Mouse (Mus musculus): Measurements from ENCODE around the gene 6430548M08Rik. TPM values are rescaled to one million over a fixed set of nuclear protein-coding genes. Genes with fewer than 3 reads are reported as not detected.

Gene 6430548M08Rik
- polyA plus RNA-seq, 1 experiment = 4.9 TPM

DNA sequence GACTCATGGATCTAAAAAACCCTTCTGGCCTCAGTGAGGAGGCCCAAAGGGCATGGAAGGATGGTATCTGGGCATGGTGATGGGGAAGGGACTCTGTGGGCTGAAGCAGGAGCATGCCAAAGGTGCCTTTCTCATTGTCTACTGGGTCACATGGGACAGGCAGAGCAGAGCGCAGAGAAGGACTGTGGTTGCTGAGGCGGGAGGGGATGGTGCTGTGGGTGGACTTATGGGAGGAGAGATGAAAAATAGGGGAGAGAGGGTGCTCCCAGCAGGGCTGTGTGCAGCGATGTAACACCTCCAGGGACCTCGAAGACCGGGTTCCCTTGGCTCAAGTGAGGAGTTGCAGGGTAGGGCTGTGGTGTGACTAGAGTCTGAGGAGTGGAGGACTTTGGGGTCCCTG, 78.2 kb downstream of the 6430548M08Rik start:
- Histone ChIP-seq H3K27me3 (ENCODE audit: control insufficient read depth, insufficient read depth, low read length) (no peaks in the 10 kb centered on the region), H3K4me3 (ENCODE audit: control insufficient read depth, insufficient read depth, low read length) (no peak overlapping the region), H3K36me3 (ENCODE audit: control insufficient read depth, insufficient read depth, low read length) (no peaks in the 10 kb centered on the region), H3K27ac (ENCODE audit: control insufficient read depth, insufficient read depth, low read length) (no peak overlapping the region), H3K4me1 (replicated peaks; ENCODE audit: control insufficient read depth, insufficient read depth, low read length) (no peaks in the 10 kb centered on the region)
- 99% methylated on average over 5 of the region's 5 CpGs for WGBS
- TF ChIP-seq POLR2A (IDR thresholded peaks at IDR 0.05; ENCODE audit: control insufficient read depth, extremely low read depth, insufficient read depth, low read length, poor library complexity) = no peak
- DNase-seq = no peak

DNA sequence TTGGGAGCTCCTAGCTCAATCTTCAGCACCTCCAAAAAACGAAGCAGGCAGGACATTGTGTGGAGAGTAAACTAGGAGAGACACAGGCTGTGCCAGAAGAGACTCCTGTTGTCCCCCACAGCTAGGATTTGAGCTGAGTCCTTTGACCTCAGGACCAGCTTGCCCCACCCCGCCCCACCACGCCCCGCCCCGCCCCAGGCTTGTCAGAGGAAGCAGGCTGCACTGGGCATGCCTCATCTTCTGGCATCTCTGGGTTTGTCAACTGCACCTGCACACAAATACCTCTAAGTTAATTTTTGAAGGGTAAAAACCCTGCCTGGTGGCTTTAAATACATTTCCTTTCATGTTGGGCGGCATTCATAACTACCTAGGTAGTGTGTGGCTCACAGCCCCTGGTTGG, 87.4 kb downstream of the 6430548M08Rik start:
- H3K27me3 ChIP-seq (ENCODE audit: control insufficient read depth, insufficient read depth, low read length) = no peaks in the 10 kb centered on the region
- TF ChIP-seq CTCF (IDR thresholded peaks at IDR 0.05; ENCODE audit: borderline replicate concordance, control insufficient read depth, extremely low read depth, insufficient read depth, low read length, poor library complexity) = no peak
- no peak for TF ChIP-seq POLR2A (IDR thresholded peaks at IDR 0.05; ENCODE audit: control insufficient read depth, extremely low read depth, insufficient read depth, low read length, poor library complexity)
- peak; percentile 18 for DNase-seq
- H3K27ac ChIP-seq (ENCODE audit: control insufficient read depth, insufficient read depth, low read length) = no peak overlapping the region
- no peak overlapping the region for H3K4me3 ChIP-seq (ENCODE audit: control insufficient read depth, insufficient read depth, low read length)
- H3K4me1 ChIP-seq (replicated peaks; ENCODE audit: control insufficient read depth, insufficient read depth, low read length) = peaks cover 13% of the 10 kb centered on the region
- no peaks in the 10 kb centered on the region for H3K36me3 ChIP-seq (ENCODE audit: control insufficient read depth, insufficient read depth, low read length)
- 56% methylated on average over 6 of the region's 6 CpGs for WGBS

DNA sequence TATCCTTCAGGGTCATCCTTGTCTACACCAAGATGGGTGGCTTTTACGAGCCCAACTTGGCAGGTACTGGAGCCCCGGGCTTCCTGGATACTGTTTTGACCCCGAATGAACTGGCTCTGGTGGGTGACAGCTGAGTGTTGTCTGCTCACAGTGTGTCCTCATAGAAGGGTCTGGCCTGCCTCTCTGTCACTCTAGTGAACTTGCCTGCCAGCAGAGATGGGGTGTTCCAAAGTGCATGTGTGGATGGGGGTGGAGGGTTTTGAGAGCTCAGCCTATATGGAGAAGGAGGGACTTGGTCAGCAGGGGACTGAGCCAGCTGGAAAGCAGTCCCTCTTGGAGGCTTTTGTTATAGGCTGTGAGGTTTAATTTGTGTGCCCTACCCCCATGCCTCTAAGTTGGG, 88.6 kb downstream of the 6430548M08Rik start:
- Histone ChIP-seq H3K4me1 (replicated peaks; ENCODE audit: control insufficient read depth, insufficient read depth, low read length) (peaks cover 13% of the 10 kb centered on the region), H3K36me3 (ENCODE audit: control insufficient read depth, insufficient read depth, low read length) (no peaks in the 10 kb centered on the region), H3K27ac (ENCODE audit: control insufficient read depth, insufficient read depth, low read length) (no peak overlapping the region), H3K4me3 (ENCODE audit: control insufficient read depth, insufficient read depth, low read length) (no peak overlapping the region), H3K27me3 (ENCODE audit: control insufficient read depth, insufficient read depth, low read length) (no peaks in the 10 kb centered on the region)
- DNase-seq = no peak
- TF ChIP-seq CTCF (IDR thresholded peaks at IDR 0.05; ENCODE audit: borderline replicate concordance, control insufficient read depth, extremely low read depth, insufficient read depth, low read length, poor library complexity) (no peak), POLR2A (IDR thresholded peaks at IDR 0.05; ENCODE audit: control insufficient read depth, extremely low read depth, insufficient read depth, low read length, poor library complexity) (no peak)
- 81% methylated on average over 3 of the region's 3 CpGs for WGBS

DNA sequence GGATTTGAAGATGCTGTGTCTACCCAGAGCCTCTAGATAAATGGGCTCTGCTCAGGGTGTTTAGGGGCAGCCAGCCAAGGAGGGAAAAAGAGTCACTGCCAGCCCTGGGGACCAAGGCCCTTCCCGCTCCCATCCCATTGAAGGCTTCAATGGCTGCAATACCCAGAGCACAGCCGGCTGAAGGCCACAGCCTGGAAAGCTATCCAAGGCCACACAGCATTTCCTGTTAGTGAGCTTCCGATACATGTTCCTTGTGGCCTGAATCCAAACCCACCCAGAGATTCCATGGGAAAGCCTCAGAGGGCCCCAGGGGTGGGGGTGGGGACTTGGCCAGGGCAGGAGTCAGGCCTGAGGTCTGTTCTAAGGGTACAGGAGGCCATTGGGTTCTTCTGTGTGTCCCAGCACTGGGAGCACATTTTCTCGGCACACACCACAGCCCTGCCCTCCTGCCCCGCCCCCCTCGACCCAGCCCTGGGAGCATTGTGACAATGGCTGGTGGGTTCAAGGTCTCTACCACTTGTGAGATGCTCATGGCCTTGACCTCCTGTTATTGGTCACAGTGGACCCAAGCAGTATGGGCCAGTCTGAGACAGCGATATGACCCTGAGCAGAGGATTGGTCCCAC, 90.9 kb downstream of the 6430548M08Rik start:
- Histone ChIP-seq H3K36me3 (ENCODE audit: control insufficient read depth, insufficient read depth, low read length) (no peaks in the 10 kb centered on the region), H3K4me1 (replicated peaks; ENCODE audit: control insufficient read depth, insufficient read depth, low read length) (peaks cover 13% of the 10 kb centered on the region), H3K27ac (ENCODE audit: control insufficient read depth, insufficient read depth, low read length) (no peak overlapping the region), H3K4me3 (ENCODE audit: control insufficient read depth, insufficient read depth, low read length) (no peak overlapping the region), H3K27me3 (ENCODE audit: control insufficient read depth, insufficient read depth, low read length) (no peaks in the 10 kb centered on the region)
- DNase-seq = no peak
- TF ChIP-seq POLR2A (IDR thresholded peaks at IDR 0.05; ENCODE audit: control insufficient read depth, extremely low read depth, insufficient read depth, low read length, poor library complexity) = no peak
- TF ChIP-seq CTCF (IDR thresholded peaks at IDR 0.05; ENCODE audit: borderline replicate concordance, control insufficient read depth, extremely low read depth, insufficient read depth, low read length, poor library complexity) = no peak
- WGBS = 92% methylated on average over 7 of the region's 7 CpGs

DNA sequence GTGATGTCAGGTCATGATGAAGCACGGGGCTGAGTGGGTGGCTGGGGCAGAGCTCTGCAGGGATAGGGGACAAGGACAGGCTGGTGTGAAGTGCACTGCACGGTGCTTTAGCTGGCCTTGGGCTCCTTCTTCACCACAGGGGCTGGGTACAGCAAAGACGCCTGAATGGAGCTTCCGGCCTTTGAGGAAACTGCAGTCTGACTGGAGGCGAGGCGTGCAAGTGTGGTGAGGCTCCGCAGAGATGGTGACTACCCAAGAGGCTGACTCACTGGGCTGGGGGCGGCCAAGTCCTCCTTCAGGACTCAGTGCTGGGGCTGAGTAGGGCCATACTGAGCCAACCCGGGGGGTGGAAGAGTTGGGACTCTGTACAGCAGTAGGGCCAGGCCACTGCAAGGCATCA, 92.0 kb downstream of the 6430548M08Rik start:
- 61% methylated on average over 9 of the region's 9 CpGs for WGBS
- peaks cover 13% of the 10 kb centered on the region for H3K4me1 ChIP-seq (replicated peaks; ENCODE audit: control insufficient read depth, insufficient read depth, low read length)
- DNase-seq = no peak
- no peaks in the 10 kb centered on the region for H3K27me3 ChIP-seq (ENCODE audit: control insufficient read depth, insufficient read depth, low read length)
- TF ChIP-seq CTCF (IDR thresholded peaks at IDR 0.05; ENCODE audit: borderline replicate concordance, control insufficient read depth, extremely low read depth, insufficient read depth, low read length, poor library complexity) = no peak
- TF ChIP-seq POLR2A (IDR thresholded peaks at IDR 0.05; ENCODE audit: control insufficient read depth, extremely low read depth, insufficient read depth, low read length, poor library complexity) = no peak
- H3K27ac ChIP-seq (ENCODE audit: control insufficient read depth, insufficient read depth, low read length) = no peak overlapping the region
- H3K4me3 ChIP-seq (ENCODE audit: control insufficient read depth, insufficient read depth, low read length) = no peak overlapping the region
- no peaks in the 10 kb centered on the region for H3K36me3 ChIP-seq (ENCODE audit: control insufficient read depth, insufficient read depth, low read length)

DNA sequence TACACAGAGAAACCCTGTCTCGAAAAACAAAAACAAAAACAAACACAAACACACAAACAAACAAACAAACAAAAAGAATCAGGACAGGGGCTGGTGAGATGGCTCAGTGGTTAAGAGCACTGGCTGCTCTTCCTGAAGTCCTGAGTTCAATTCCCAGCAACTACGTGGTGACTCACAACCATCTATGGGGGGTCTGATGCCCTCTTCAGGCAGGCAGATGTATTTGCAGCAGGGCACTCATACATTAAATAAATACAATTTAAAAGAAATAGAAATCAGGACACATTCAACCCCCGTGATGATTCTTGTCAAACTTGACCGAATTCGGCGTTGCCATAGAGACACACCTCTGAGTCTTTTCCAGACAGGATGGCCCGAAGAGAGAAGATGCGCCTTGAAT, 93.4 kb downstream of the 6430548M08Rik start:
- DNase-seq = no peak
- Histone ChIP-seq H3K4me1 (replicated peaks; ENCODE audit: control insufficient read depth, insufficient read depth, low read length) (peaks cover 7% of the 10 kb centered on the region), H3K36me3 (ENCODE audit: control insufficient read depth, insufficient read depth, low read length) (no peaks in the 10 kb centered on the region), H3K4me3 (ENCODE audit: control insufficient read depth, insufficient read depth, low read length) (no peak overlapping the region), H3K27me3 (ENCODE audit: control insufficient read depth, insufficient read depth, low read length) (no peaks in the 10 kb centered on the region), H3K27ac (ENCODE audit: control insufficient read depth, insufficient read depth, low read length) (no peak overlapping the region)
- TF ChIP-seq CTCF (IDR thresholded peaks at IDR 0.05; ENCODE audit: borderline replicate concordance, control insufficient read depth, extremely low read depth, insufficient read depth, low read length, poor library complexity) (no peak), POLR2A (IDR thresholded peaks at IDR 0.05; ENCODE audit: control insufficient read depth, extremely low read depth, insufficient read depth, low read length, poor library complexity) (no peak)
- WGBS = 91% methylated on average over 8 of the region's 8 CpGs

DNA sequence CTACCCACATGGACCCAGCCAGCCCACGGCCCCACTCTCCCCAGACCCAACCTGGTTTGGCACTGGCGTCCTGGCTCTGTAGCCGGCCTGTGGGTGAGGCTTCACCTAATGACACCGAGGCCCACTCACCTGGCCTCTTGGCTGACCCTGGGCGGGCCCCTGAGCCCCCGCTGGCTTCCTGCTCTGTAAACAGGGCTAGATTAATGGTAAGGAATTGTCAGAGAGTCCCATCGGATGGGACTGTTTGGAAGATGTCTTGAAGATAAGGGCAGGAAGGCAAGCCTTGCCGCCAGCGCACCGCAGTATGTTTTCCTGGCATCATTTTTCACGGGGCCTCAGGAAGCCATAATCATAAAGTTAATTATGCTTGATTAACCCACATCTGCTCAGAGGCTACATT, 94.2 kb downstream of the 6430548M08Rik start:
- Histone ChIP-seq H3K27ac (ENCODE audit: control insufficient read depth, insufficient read depth, low read length) (no peak overlapping the region), H3K36me3 (ENCODE audit: control insufficient read depth, insufficient read depth, low read length) (no peaks in the 10 kb centered on the region), H3K4me1 (replicated peaks; ENCODE audit: control insufficient read depth, insufficient read depth, low read length) (peaks cover 7% of the 10 kb centered on the region), H3K27me3 (ENCODE audit: control insufficient read depth, insufficient read depth, low read length) (no peaks in the 10 kb centered on the region), H3K4me3 (ENCODE audit: control insufficient read depth, insufficient read depth, low read length) (no peak overlapping the region)
- no peak for DNase-seq
- 87% methylated on average over 11 of the region's 11 CpGs for WGBS
- TF ChIP-seq POLR2A (IDR thresholded peaks at IDR 0.05; ENCODE audit: control insufficient read depth, extremely low read depth, insufficient read depth, low read length, poor library complexity) = no peak
- TF ChIP-seq CTCF (IDR thresholded peaks at IDR 0.05; ENCODE audit: borderline replicate concordance, control insufficient read depth, extremely low read depth, insufficient read depth, low read length, poor library complexity) = no peak

Data from thymus, adult 2 months (tissue).